Mouse (Mus musculus) E14TG2a.4 (cell line): Measurements from ENCODE around the gene 1110051M20Rik.

Experiments
- H3K27me3 ChIP-seq: 2 replicates; pipeline ENCODE4 v1.6.1; 2014; ENCODE audit warnings: low read length, control low read depth; ENCODE audit not compliant: insufficient read depth
- H3K36me3 ChIP-seq: 2 replicates; pipeline ENCODE4 v1.6.1; 2014; ENCODE audit warnings: low read length, control low read depth; ENCODE audit not compliant: insufficient read depth
- H3K4me1 ChIP-seq: replicated peaks from 2 replicates; pipeline ENCODE4 v1.6.1; 2014; ENCODE audit warnings: low read depth, low read length, control low read depth
- H3K4me3 ChIP-seq: replicated peaks from 2 replicates; pipeline ENCODE4 v1.5.1; 2014; ENCODE audit warnings: mild to moderate bottlenecking, low read length
- H3K9me3 ChIP-seq: 2 replicates; pipeline ENCODE4 v1.6.1; 2014; ENCODE audit warnings: low read length, control low read depth
- CTCF ChIP-seq: conservative IDR thresholded peaks from 2 replicates; pipeline ENCODE4 v1.5.1; 2014; ENCODE audit warnings: low read length
- NANOG ChIP-seq: IDR thresholded peaks from 2 replicates; pipeline ENCODE4 v1.6.1; 2014; ENCODE audit warnings: borderline replicate concordance, low read length, mixed read lengths
- POU5F1 ChIP-seq: IDR thresholded peaks from 2 replicates; pipeline ENCODE4 v1.6.1; 2014; ENCODE audit warnings: low read length, borderline replicate concordance

Gene 1110051M20Rik

GRCm38 (mm10) chr2:91322490-91322889 lies 122.0 kb downstream of the 1110051M20Rik start:
- Histone ChIP-seq H3K36me3 (no peaks in the 10 kb centered on the region), H3K4me3 (no peak overlapping the region), H3K9me3 (no peaks in the 10 kb centered on the region), H3K4me1 (peaks cover 7% of the 10 kb centered on the region), H3K27me3 (no peaks in the 10 kb centered on the region)
- TF ChIP-seq CTCF (no peak), POU5F1 (no peak), NANOG (no peak)

GRCm38 (mm10) chr2:91321923-91322322 lies 122.6 kb downstream of the 1110051M20Rik start:
- Histone ChIP-seq H3K27me3 (no peaks in the 10 kb centered on the region), H3K9me3 (no peaks in the 10 kb centered on the region), H3K4me1 (peaks cover 7% of the 10 kb centered on the region), H3K4me3 (no peak overlapping the region), H3K36me3 (no peaks in the 10 kb centered on the region)
- no peak for TF ChIP-seq NANOG
- TF ChIP-seq POU5F1: no peak
- TF ChIP-seq CTCF: no peak

DNA sequence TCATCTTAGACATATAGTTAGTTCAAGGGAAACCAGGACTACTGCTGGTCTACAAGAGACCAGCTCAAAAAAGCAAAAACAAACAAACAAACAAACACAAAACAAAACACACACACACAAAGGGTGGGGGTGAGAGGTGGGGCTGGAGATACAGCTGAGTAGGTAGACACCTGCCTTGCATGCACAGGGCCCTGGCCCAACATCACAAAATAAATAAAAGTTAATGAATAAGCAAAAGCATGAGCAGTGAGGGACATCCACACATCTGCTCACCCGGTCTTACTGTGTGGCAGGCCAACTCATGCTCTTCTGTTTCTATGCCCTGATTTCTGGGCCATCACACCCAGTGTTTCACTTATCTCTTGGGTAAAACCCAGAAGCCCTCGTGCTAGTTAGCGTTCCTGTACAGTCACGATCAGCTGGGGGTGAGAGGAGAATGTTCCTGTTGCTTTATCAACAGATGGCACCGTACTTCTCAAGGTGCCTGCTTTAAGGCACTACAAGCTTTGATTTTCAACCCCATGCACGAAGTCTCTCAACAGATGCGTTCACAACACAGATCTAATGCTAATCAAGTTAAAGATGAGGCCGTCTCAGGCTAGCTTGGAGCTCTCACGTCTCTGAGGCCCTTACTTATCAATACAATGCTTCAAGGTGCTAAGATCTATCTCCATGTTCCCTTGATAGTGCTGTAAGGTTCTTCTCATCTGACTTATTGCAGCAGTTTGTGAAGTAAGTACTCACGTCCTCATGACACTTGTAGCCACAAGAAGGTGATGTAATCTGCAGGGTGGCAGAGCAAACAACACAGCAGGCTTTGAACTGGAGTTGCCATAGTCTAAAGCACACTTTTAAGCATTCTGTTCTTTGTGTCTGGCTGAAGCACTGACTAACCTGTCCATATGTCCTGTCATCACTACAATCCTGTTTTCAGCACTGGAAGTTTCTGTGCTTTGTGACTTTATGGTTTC lies 123.7 kb downstream of the 1110051M20Rik start:
- TF ChIP-seq NANOG: no peak
- TF ChIP-seq CTCF: no peak
- TF ChIP-seq POU5F1: no peak
- H3K9me3 ChIP-seq: no peaks in the 10 kb centered on the region
- no peak overlapping the region for H3K4me3 ChIP-seq
- no peaks in the 10 kb centered on the region for H3K27me3 ChIP-seq
- peaks cover 7% of the 10 kb centered on the region for H3K4me1 ChIP-seq
- H3K36me3 ChIP-seq: no peaks in the 10 kb centered on the region

- Histone ChIP-seq H3K4me1 (no peaks in the 10 kb centered on the region), H3K9me3 (no peaks in the 10 kb centered on the region), H3K27me3 (no peaks in the 10 kb centered on the region), H3K4me3 (no peak overlapping the region), H3K36me3 (no peaks in the 10 kb centered on the region)
- TF ChIP-seq NANOG (no peak), CTCF (no peak)
Observed at GRCm38 (mm10) chr2:91314184-91314583, 130.3 kb downstream of the 1110051M20Rik start.

GRCm38 (mm10) chr2:91312578-91313311 lies 131.8 kb downstream of the 1110051M20Rik start:
- Histone ChIP-seq H3K27me3 (no peaks in the 10 kb centered on the region), H3K36me3 (no peaks in the 10 kb centered on the region), H3K4me3 (no peak overlapping the region), H3K9me3 (no peaks in the 10 kb centered on the region), H3K4me1 (peaks cover 5% of the 10 kb centered on the region; the same call in 1 of the 2 replicates)
- TF ChIP-seq CTCF (no peak), NANOG (no peak), POU5F1 (no peak)

DNA sequence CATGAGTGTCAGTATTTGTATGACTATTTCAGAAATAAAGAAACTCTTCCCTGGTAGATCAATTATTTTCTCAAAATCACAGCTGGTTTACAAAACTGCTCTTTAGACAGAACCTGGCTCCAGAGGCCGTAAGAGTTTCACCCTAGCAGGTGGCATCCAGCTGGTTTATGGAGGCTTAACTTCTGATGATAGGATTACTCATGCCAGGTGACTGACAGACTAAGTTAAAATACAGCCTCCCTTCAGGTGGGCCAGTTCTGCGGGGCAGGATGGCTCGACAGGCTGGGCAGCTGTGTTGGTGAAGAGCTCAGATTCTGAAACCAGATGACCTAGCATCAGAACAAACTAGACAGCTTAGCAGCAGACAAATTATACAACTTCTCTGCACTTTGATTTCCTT lies 135.0 kb downstream of the 1110051M20Rik start:
- Histone ChIP-seq H3K4me1 (peaks cover 5% of the 10 kb centered on the region; the same call in 1 of the 2 replicates), H3K27me3 (no peaks in the 10 kb centered on the region; the same call in 1 of the 2 replicates), H3K4me3 (no peak overlapping the region), H3K36me3 (no peaks in the 10 kb centered on the region), H3K9me3 (no peaks in the 10 kb centered on the region)
- TF ChIP-seq POU5F1: no peak
- TF ChIP-seq CTCF: no peak
- no peak for TF ChIP-seq NANOG

GRCm38 (mm10) chr2:91308680-91309079 lies 135.8 kb downstream of the 1110051M20Rik start:
- TF ChIP-seq NANOG (no peak), POU5F1 (no peak), CTCF (no peak)
- H3K36me3 ChIP-seq: no peaks in the 10 kb centered on the region
- H3K4me1 ChIP-seq: peaks cover 10% of the 10 kb centered on the region
- H3K9me3 ChIP-seq: no peaks in the 10 kb centered on the region
- no peak overlapping the region for H3K4me3 ChIP-seq
- no peaks in the 10 kb centered on the region; the same call in 1 of the 2 replicates for H3K27me3 ChIP-seq

- no peaks in the 10 kb centered on the region for H3K9me3 ChIP-seq
- H3K27me3 ChIP-seq: no peaks in the 10 kb centered on the region; the same call in 1 of the 2 replicates
- no peak overlapping the region for H3K4me3 ChIP-seq
- H3K4me1 ChIP-seq: peaks cover 15% of the 10 kb centered on the region
- H3K36me3 ChIP-seq: no peaks in the 10 kb centered on the region
- TF ChIP-seq NANOG: no peak
- no peak for TF ChIP-seq POU5F1
- TF ChIP-seq CTCF: no peak
Observed at GRCm38 (mm10) chr2:91306589-91306988, 137.9 kb downstream of the 1110051M20Rik start.
